Comparison of ENCODE assay signal across 32 mouse cellular contexts in the genomic region with DNA sequence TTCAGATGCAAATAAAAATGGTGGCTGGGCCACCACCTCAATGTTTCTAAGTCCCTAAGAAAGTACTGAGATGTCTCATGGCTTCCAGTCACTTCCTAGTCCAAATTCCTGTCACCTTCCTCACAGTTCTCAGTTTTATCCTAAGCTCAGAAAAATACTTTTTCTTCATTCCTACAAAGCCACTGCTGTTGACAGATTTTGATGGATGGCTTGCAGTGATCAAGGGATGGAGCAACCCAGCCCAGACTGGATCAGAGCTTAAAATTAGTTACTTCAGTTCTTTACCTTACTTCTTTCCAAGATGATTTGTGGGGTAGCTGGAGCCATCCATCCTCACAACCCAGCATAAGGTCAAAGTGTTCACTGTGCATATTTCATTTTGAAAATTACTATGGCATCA. TPM values are rescaled to one million over a fixed set of nuclear protein-coding genes. Genes with fewer than 3 reads are reported as not detected.
A peak's percentile ranks its signal among the peaks of the same experiment; 100 is the strongest.
DNase-seq lines count a peak whose midpoint lies in the region; ATAC-seq and TF ChIP-seq lines count a peak whose summit lies in the region.
"Had no signal": no experiment of that assay in that cellular context is flagged by ENCODE, and none has a peak within 500 bp of the region (broad histone marks: within the 10 kb centered on the region; RNA-seq: fewer than 3 reads in every experiment).

No protein-coding gene starts in this region.

- H3K4me1 ChIP-seq in embryonic facial prominence, embryonic 13.5 days, result peaks cover 67% of the 10 kb centered on the region
- peaks cover 39% of the 10 kb centered on the region for H3K4me1 ChIP-seq in embryonic facial prominence, embryonic 10.5 days
- H3K4me1 ChIP-seq in lung, embryonic 14.5 days (ENCODE audit: insufficient read depth), result peaks cover 21% of the 10 kb centered on the region
- peaks cover 3% of the 10 kb centered on the region; the same call in 1 of the 2 replicates for H3K4me1 ChIP-seq in lung, adult 2 months (ENCODE audit: control insufficient read depth, insufficient read depth, low read length)
- peaks cover 16% of the 10 kb centered on the region; the same call in 1 of the 2 replicates for H3K4me1 ChIP-seq in stomach, embryonic 15.5 days
- H3K4me1 ChIP-seq: liver, embryonic 15.5 days had no signal

- H3K4me3 ChIP-seq in embryonic facial prominence, embryonic 13.5 days, result no peak overlapping the region
- no peak overlapping the region for H3K4me3 ChIP-seq in embryonic facial prominence, embryonic 10.5 days
- no peak overlapping the region for H3K4me3 ChIP-seq in lung, embryonic 14.5 days (ENCODE audit: low read depth, low read length)
- H3K4me3 ChIP-seq in lung, adult 2 months (replicated peaks; ENCODE audit: extremely low read depth, low read depth, low read length), result no peak overlapping the region
- H3K4me3 ChIP-seq in stomach, embryonic 15.5 days (replicated peaks), result no peak overlapping the region
- H3K4me3 ChIP-seq: forebrain, embryonic 13.5 days; heart, adult 2 months; heart, embryonic 12.5 days; hindbrain, embryonic 10.5 days; hindbrain, embryonic 15.5 days; kidney, embryonic 15.5 days; layer of hippocampus, adult 2 months; limb, embryonic 10.5 days; limb, embryonic 15.5 days; liver, embryonic 15.5 days had no signal

- H3K27me3 ChIP-seq in embryonic facial prominence, embryonic 13.5 days, result no peaks in the 10 kb centered on the region
- no peaks in the 10 kb centered on the region for H3K27me3 ChIP-seq in embryonic facial prominence, embryonic 10.5 days (replicated peaks; ENCODE audit: low read depth, poor library complexity, severe bottlenecking)
- H3K27me3 ChIP-seq in lung, embryonic 14.5 days (ENCODE audit: insufficient read depth, low read length), result no peaks in the 10 kb centered on the region
- no peaks in the 10 kb centered on the region for H3K27me3 ChIP-seq in stomach, embryonic 15.5 days (replicated peaks)
- H3K27me3 ChIP-seq: forebrain, embryonic 13.5 days; heart, embryonic 12.5 days; hindbrain, embryonic 15.5 days; kidney, embryonic 15.5 days; limb, embryonic 15.5 days; liver, embryonic 15.5 days; Patski had no signal

- no peak for TF ChIP-seq POLR2A in lung, adult 2 months (IDR thresholded peaks at IDR 0.05; ENCODE audit: borderline replicate concordance, extremely low read depth, low read depth, low read length)

- DNase-seq in embryonic facial prominence, embryonic 10.5 days (ENCODE audit: low spot score), result no peak
- DNase-seq in lung, embryonic 14.5 days, result no peak
- no peak for DNase-seq in lung, adult 2 months
- peak; percentile 33 for DNase-seq in forelimb bud, embryonic 11.5 days (ENCODE audit: low read depth, low spot score)
- DNase-seq in kidney, adult 18-20 months, result no peak
- DNase-seq in neural tube, embryonic 10.5 days (ENCODE audit: extremely low spot score, low spot score), result no peak
- DNase-seq: adrenal gland, postnatal 14 days; cerebellum, adult 11 months; cerebellum, adult 9-11 months; embryo, embryonic 11 days; gastrocnemius, postnatal 36 days; heart, adult 2 months; heart, postnatal 14 days; kidney, adult 11 months; kidney, postnatal 25 days; lung, postnatal 10 days; midbrain, embryonic 14.5 days; right cerebral cortex, postnatal 25 days had no signal

- no peak overlapping the region for H3K9ac ChIP-seq in embryonic facial prominence, embryonic 13.5 days
- no peak overlapping the region for H3K9ac ChIP-seq in lung, embryonic 14.5 days
- H3K9ac ChIP-seq in stomach, embryonic 15.5 days, result no peak overlapping the region
- H3K9ac ChIP-seq: forebrain, embryonic 13.5 days; heart, embryonic 12.5 days; hindbrain, embryonic 15.5 days; kidney, embryonic 15.5 days; limb, embryonic 15.5 days; liver, embryonic 15.5 days had no signal

- H3K9me3 ChIP-seq in embryonic facial prominence, embryonic 13.5 days, result no peaks in the 10 kb centered on the region
- H3K9me3 ChIP-seq in embryonic facial prominence, embryonic 10.5 days, result no peaks in the 10 kb centered on the region
- H3K9me3 ChIP-seq in lung, embryonic 14.5 days (ENCODE audit: low read depth, low read length), result no peaks in the 10 kb centered on the region
- no peaks in the 10 kb centered on the region for H3K9me3 ChIP-seq in stomach, embryonic 15.5 days
- H3K9me3 ChIP-seq: forebrain, embryonic 13.5 days; G1E; heart, embryonic 12.5 days; hindbrain, embryonic 10.5 days; hindbrain, embryonic 15.5 days; kidney, embryonic 15.5 days; limb, embryonic 10.5 days; limb, embryonic 15.5 days; liver, embryonic 15.5 days had no signal

- TF ChIP-seq CTCF in lung, embryonic 14.5 days (IDR thresholded peaks at IDR 0.05; ENCODE audit: low read depth), result no peak
- no peak for TF ChIP-seq CTCF in lung, adult 2 months (IDR thresholded peaks at IDR 0.05; ENCODE audit: insufficient read depth, low read length)

- H3K36me3 ChIP-seq in embryonic facial prominence, embryonic 13.5 days, result peaks cover 5% of the 10 kb centered on the region; the same call in 1 of the 2 replicates
- no peaks in the 10 kb centered on the region for H3K36me3 ChIP-seq in embryonic facial prominence, embryonic 10.5 days (replicated peaks)
- H3K36me3 ChIP-seq in lung, embryonic 14.5 days (ENCODE audit: insufficient read depth), result no peaks in the 10 kb centered on the region
- H3K36me3 ChIP-seq in stomach, embryonic 15.5 days, result no peaks in the 10 kb centered on the region
- H3K36me3 ChIP-seq: G1E; heart, embryonic 12.5 days; hindbrain, embryonic 10.5 days; hindbrain, embryonic 15.5 days; kidney, embryonic 15.5 days; limb, embryonic 10.5 days; limb, embryonic 15.5 days; liver, embryonic 15.5 days had no signal

- ATAC-seq in embryonic facial prominence, embryonic 13.5 days (ENCODE audit: insufficient number of reproducible peaks, insufficient read depth, low FRiP score, low TSS enrichment, low read depth), result no peak
- no peak for ATAC-seq in lung, embryonic 14.5 days (ENCODE audit: insufficient read depth)
- ATAC-seq in stomach, embryonic 15.5 days (ENCODE audit: insufficient read depth, low FRiP score, low read depth), result no peak
- ATAC-seq: forebrain, embryonic 13.5 days; Patski had no signal

- H3K4me2 ChIP-seq in embryonic facial prominence, embryonic 13.5 days, result no peak overlapping the region
- H3K4me2 ChIP-seq in lung, embryonic 14.5 days, result no peak overlapping the region
- H3K4me2 ChIP-seq in stomach, embryonic 15.5 days, result no peak overlapping the region
- H3K4me2 ChIP-seq: forebrain, embryonic 13.5 days; heart, embryonic 12.5 days; hindbrain, embryonic 15.5 days; kidney, embryonic 15.5 days; limb, embryonic 15.5 days; liver, embryonic 15.5 days had no signal

- H3K27ac ChIP-seq in embryonic facial prominence, embryonic 13.5 days, result 0 out of 2 replicates have a peak overlapping the region, but pooled peaks have one; percentile 28
- no peak overlapping the region for H3K27ac ChIP-seq in embryonic facial prominence, embryonic 10.5 days (replicated peaks)
- H3K27ac ChIP-seq in lung, embryonic 14.5 days (ENCODE audit: low read depth), result peak overlapping the region; percentile 12; the same call in 1 of the 2 replicates
- H3K27ac ChIP-seq in stomach, embryonic 15.5 days, result peak overlapping the region; percentile 65; the same call in 1 of the 2 replicates
- H3K27ac ChIP-seq: forebrain, embryonic 13.5 days; hindbrain, embryonic 10.5 days; hindbrain, embryonic 15.5 days; layer of hippocampus, adult 2 months; liver, embryonic 15.5 days; macrophage had no signal

RNA-seq across cellular contexts. Expression of a gene that starts 42.8 kb away (rescaled TPM):
- 432 and 463 TPM in 2 replicates for polyA plus RNA-seq in embryonic facial prominence, embryonic 13.5 days (2015; fragmentation: Nextera tagmentation; extraction: Ambion mirVana)
- polyA plus RNA-seq in embryonic facial prominence, embryonic 10.5 days (2016; fragmentation: Nextera tagmentation; extraction: Ambion mirVana), result 189 and 232 TPM in 2 replicates
- polyA plus RNA-seq in lung, embryonic 14.5 days (2014; fragmentation: Nextera tagmentation; extraction: Ambion mirVana), result 283 and 297 TPM in 2 replicates
- polyA plus RNA-seq in lung, adult 2 months (2012; rRNA removed), result 24.4 and 37.4 TPM in 2 replicates
- 396 and 401 TPM in 2 replicates for polyA plus RNA-seq in stomach, embryonic 15.5 days (2015; fragmentation: Nextera tagmentation; extraction: Ambion mirVana)
- polyA plus RNA-seq: G1E had no signal
